Mouse (Mus musculus): ENCODE measurements around the gene 1110002E22Rik. TPM values are rescaled to one million over a fixed set of nuclear protein-coding genes. Genes with fewer than 3 reads are reported as not detected.
A peak's percentile ranks its signal among the peaks of the same experiment; 100 is the strongest.

Gene 1110002E22Rik
- 0.21 and 0.42 TPM in 2 replicates for polyA plus RNA-seq (2014; fragmentation: Nextera tagmentation; extraction: Ambion mirVana)

- Histone ChIP-seq H3K4me2 (ENCODE audit: low read depth) (no peak within 1 kb of the TSS), H3K36me3 (ENCODE audit: control insufficient read depth, insufficient read depth, low read length) (no peaks in the 10 kb centered on the region), H3K27ac (ENCODE audit: low read depth, low read length) (no peak within 1 kb of the TSS), H3K4me1 (ENCODE audit: control insufficient read depth, insufficient read depth, low read length) (no peaks in the 10 kb centered on the region), H3K27me3 (ENCODE audit: control insufficient read depth, insufficient read depth, low read length) (no peaks in the 10 kb centered on the region), H3K4me3 (ENCODE audit: low read depth, low read length) (no peak within 1 kb of the TSS), H3K9me3 (ENCODE audit: control insufficient read depth, low read length) (no peaks in the 10 kb centered on the region), H3K9ac (ENCODE audit: low read length) (no peak within 1 kb of the TSS)
- ATAC-seq (ENCODE audit: insufficient read depth, low FRiP score, low TSS enrichment) (0 out of 2 replicates have a peak, but pooled peaks have one; percentile 7), DNase-seq (ENCODE audit: low spot score) (no peak)
- WGBS, result 78% methylated on average over 33 of the region's 33 CpGs
Measured at GRCm38 (mm10) chr3:138064732-138065645, at the start of gene 1110002E22Rik. 1110002E22Rik (plus strand) TSS chr3:138065052.

GRCm38 (mm10) chr3:138016810-138017209, 48.0 kb upstream of the 1110002E22Rik start:
- DNase-seq (ENCODE audit: low spot score) (no peak), ATAC-seq (ENCODE audit: insufficient read depth, low FRiP score, low TSS enrichment) (no peak; the same call in 1 of the 2 replicates)
- Histone ChIP-seq H3K27me3 (ENCODE audit: control insufficient read depth, insufficient read depth, low read length) (no peaks in the 10 kb centered on the region), H3K27ac (ENCODE audit: low read depth, low read length) (no peak overlapping the region), H3K9ac (ENCODE audit: low read length) (no peak overlapping the region), H3K4me1 (ENCODE audit: control insufficient read depth, insufficient read depth, low read length) (no peaks in the 10 kb centered on the region), H3K4me3 (ENCODE audit: low read depth, low read length) (no peak overlapping the region), H3K36me3 (ENCODE audit: control insufficient read depth, insufficient read depth, low read length) (no peaks in the 10 kb centered on the region), H3K4me2 (ENCODE audit: low read depth) (no peak overlapping the region), H3K9me3 (ENCODE audit: control insufficient read depth, low read length) (0 out of 2 replicates have a peak, but pooled peaks cover 2% of the 10 kb centered on the region)
- WGBS, result 81% methylated on average over 12 of the region's 12 CpGs

GRCm38 (mm10) chr3:138022003-138022402, 42.8 kb upstream of the 1110002E22Rik start:
- H3K4me3 ChIP-seq (ENCODE audit: low read depth, low read length), result no peak overlapping the region
- no peak overlapping the region for H3K9ac ChIP-seq (ENCODE audit: low read length)
- DNase-seq (ENCODE audit: low spot score) (no peak), ATAC-seq (ENCODE audit: insufficient read depth, low FRiP score, low TSS enrichment) (no peak)
- no peak overlapping the region for H3K27ac ChIP-seq (ENCODE audit: low read depth, low read length)
- H3K36me3 ChIP-seq (ENCODE audit: control insufficient read depth, insufficient read depth, low read length), result no peaks in the 10 kb centered on the region
- no peak overlapping the region for H3K4me2 ChIP-seq (ENCODE audit: low read depth)
- no peaks in the 10 kb centered on the region for H3K4me1 ChIP-seq (ENCODE audit: control insufficient read depth, insufficient read depth, low read length)
- H3K9me3 ChIP-seq (ENCODE audit: control insufficient read depth, low read length), result 0 out of 2 replicates have a peak, but pooled peaks cover 2% of the 10 kb centered on the region
- no peaks in the 10 kb centered on the region for H3K27me3 ChIP-seq (ENCODE audit: control insufficient read depth, insufficient read depth, low read length)
- WGBS, result 90% methylated on average over 4 of the region's 4 CpGs

- no peaks in the 10 kb centered on the region for H3K36me3 ChIP-seq (ENCODE audit: control insufficient read depth, insufficient read depth, low read length)
- 0 out of 2 replicates have a peak, but pooled peaks cover 2% of the 10 kb centered on the region for H3K9me3 ChIP-seq (ENCODE audit: control insufficient read depth, low read length)
- DNase-seq (ENCODE audit: low spot score) (no peak), ATAC-seq (ENCODE audit: insufficient read depth, low FRiP score, low TSS enrichment) (no peak)
- no peaks in the 10 kb centered on the region for H3K27me3 ChIP-seq (ENCODE audit: control insufficient read depth, insufficient read depth, low read length)
- H3K4me1 ChIP-seq (ENCODE audit: control insufficient read depth, insufficient read depth, low read length), result no peaks in the 10 kb centered on the region
- no peak overlapping the region for H3K4me3 ChIP-seq (ENCODE audit: low read depth, low read length)
- H3K4me2 ChIP-seq (ENCODE audit: low read depth), result no peak overlapping the region
- no peak overlapping the region for H3K9ac ChIP-seq (ENCODE audit: low read length)
- WGBS, result 82% methylated on average over 4 of the region's 4 CpGs
- H3K27ac ChIP-seq (ENCODE audit: low read depth, low read length), result no peak overlapping the region
Measured at GRCm38 (mm10) chr3:138022651-138023050, 42.2 kb upstream of the 1110002E22Rik start.

GRCm38 (mm10) chr3:138026286-138026685, 38.6 kb upstream of the 1110002E22Rik start:
- Histone ChIP-seq H3K27me3 (ENCODE audit: control insufficient read depth, insufficient read depth, low read length) (no peaks in the 10 kb centered on the region), H3K4me1 (ENCODE audit: control insufficient read depth, insufficient read depth, low read length) (no peaks in the 10 kb centered on the region), H3K4me3 (ENCODE audit: low read depth, low read length) (no peak overlapping the region), H3K36me3 (ENCODE audit: control insufficient read depth, insufficient read depth, low read length) (no peaks in the 10 kb centered on the region), H3K4me2 (ENCODE audit: low read depth) (no peak overlapping the region), H3K27ac (ENCODE audit: low read depth, low read length) (no peak overlapping the region), H3K9ac (ENCODE audit: low read length) (no peak overlapping the region), H3K9me3 (ENCODE audit: control insufficient read depth, low read length) (no peaks in the 10 kb centered on the region)
- DNase-seq (ENCODE audit: low spot score) (no peak), ATAC-seq (ENCODE audit: insufficient read depth, low FRiP score, low TSS enrichment) (no peak)
- 84% methylated on average over 10 of the region's 10 CpGs for WGBS

GRCm38 (mm10) chr3:138027575-138028362, 37.1 kb upstream of the 1110002E22Rik start:
- ATAC-seq (ENCODE audit: insufficient read depth, low FRiP score, low TSS enrichment), result no peak
- no peak overlapping the region for H3K27ac ChIP-seq (ENCODE audit: low read depth, low read length)
- no peak overlapping the region for H3K9ac ChIP-seq (ENCODE audit: low read length)
- H3K9me3 ChIP-seq (ENCODE audit: control insufficient read depth, low read length), result no peaks in the 10 kb centered on the region
- H3K36me3 ChIP-seq (ENCODE audit: control insufficient read depth, insufficient read depth, low read length), result no peaks in the 10 kb centered on the region
- H3K4me3 ChIP-seq (ENCODE audit: low read depth, low read length), result no peak overlapping the region
- no peak for DNase-seq (ENCODE audit: low spot score)
- H3K4me2 ChIP-seq (ENCODE audit: low read depth), result no peak overlapping the region
- 84% methylated on average over 5 of the region's 5 CpGs for WGBS
- H3K4me1 ChIP-seq (ENCODE audit: control insufficient read depth, insufficient read depth, low read length), result no peaks in the 10 kb centered on the region
- H3K27me3 ChIP-seq (ENCODE audit: control insufficient read depth, insufficient read depth, low read length), result no peaks in the 10 kb centered on the region

GRCm38 (mm10) chr3:138029351-138029750, 35.5 kb upstream of the 1110002E22Rik start:
- no peak overlapping the region for H3K27ac ChIP-seq (ENCODE audit: low read depth, low read length)
- H3K4me1 ChIP-seq (ENCODE audit: control insufficient read depth, insufficient read depth, low read length), result no peaks in the 10 kb centered on the region
- no peak overlapping the region for H3K9ac ChIP-seq (ENCODE audit: low read length)
- H3K27me3 ChIP-seq (ENCODE audit: control insufficient read depth, insufficient read depth, low read length), result no peaks in the 10 kb centered on the region
- no peak for ATAC-seq (ENCODE audit: insufficient read depth, low FRiP score, low TSS enrichment)
- no peaks in the 10 kb centered on the region for H3K36me3 ChIP-seq (ENCODE audit: control insufficient read depth, insufficient read depth, low read length)
- no peak overlapping the region for H3K4me3 ChIP-seq (ENCODE audit: low read depth, low read length)
- WGBS, result 93% methylated on average over 5 of the region's 5 CpGs
- no peak for DNase-seq (ENCODE audit: low spot score)
- H3K9me3 ChIP-seq (ENCODE audit: control insufficient read depth, low read length), result no peaks in the 10 kb centered on the region
- no peak overlapping the region for H3K4me2 ChIP-seq (ENCODE audit: low read depth)

DNA sequence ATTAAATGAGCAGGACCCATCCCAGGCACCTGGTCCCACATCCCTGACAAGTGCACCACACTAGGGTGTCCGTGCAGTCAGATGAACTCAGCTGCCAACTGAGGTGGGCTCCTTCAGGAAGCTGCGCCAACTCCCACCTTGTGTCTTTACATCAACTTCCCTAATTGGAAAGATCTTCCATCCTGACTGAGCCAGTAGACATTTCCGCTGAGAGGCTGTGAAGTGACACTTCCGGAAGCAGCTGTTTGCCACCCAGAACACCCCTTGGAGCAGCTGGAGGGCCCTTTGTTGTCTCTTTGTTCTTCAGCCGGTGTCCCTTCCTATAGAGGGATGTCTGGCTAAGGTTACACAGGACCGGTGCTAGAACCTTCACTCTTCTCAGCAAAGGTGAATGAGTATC, 34.3 kb upstream of the 1110002E22Rik start:
- H3K4me2 ChIP-seq (ENCODE audit: low read depth), result no peak overlapping the region
- WGBS, result 80% methylated on average over 6 of the region's 6 CpGs
- H3K4me1 ChIP-seq (ENCODE audit: control insufficient read depth, insufficient read depth, low read length), result no peaks in the 10 kb centered on the region
- H3K4me3 ChIP-seq (ENCODE audit: low read depth, low read length), result no peak overlapping the region
- H3K27me3 ChIP-seq (ENCODE audit: control insufficient read depth, insufficient read depth, low read length), result no peaks in the 10 kb centered on the region
- ATAC-seq (ENCODE audit: insufficient read depth, low FRiP score, low TSS enrichment), result no peak
- no peak for DNase-seq (ENCODE audit: low spot score)
- no peak overlapping the region for H3K27ac ChIP-seq (ENCODE audit: low read depth, low read length)
- H3K9me3 ChIP-seq (ENCODE audit: control insufficient read depth, low read length), result no peaks in the 10 kb centered on the region
- no peak overlapping the region for H3K9ac ChIP-seq (ENCODE audit: low read length)
- no peaks in the 10 kb centered on the region for H3K36me3 ChIP-seq (ENCODE audit: control insufficient read depth, insufficient read depth, low read length)

Data from neural tube, embryonic 11.5 days (tissue).